Mouse (Mus musculus) embryonic facial prominence, embryonic 15.5 days (tissue): ENCODE measurements around the gene Olfr877. TPM values are rescaled to one million over a fixed set of nuclear protein-coding genes. Genes with fewer than 3 reads are reported as not detected.

ENCODE experiments used
- ATAC-seq: fragments of 200-750 bp; cut with Nextera tagmentation; 2 replicates; pipeline ENCODE4 v1.8.0; 2017; ENCODE audit warnings: low read depth, moderate TSS enrichment; ENCODE audit not compliant: insufficient number of reproducible peaks, low FRiP score, low TSS enrichment
- H3K27ac ChIP-seq: fragments of 300-500 bp; sonication (generic); replicated peaks from 2 replicates; pipeline ENCODE4 v1.5.1; 2015; ENCODE audit warnings: mild to moderate bottlenecking, inconsistent platforms
- H3K27me3 ChIP-seq: fragments of 300-500 bp; sonication (generic); 2 replicates; pipeline ENCODE4 v1.6.1; 2015; ENCODE audit warnings: inconsistent platforms
- H3K36me3 ChIP-seq: fragments of 300-500 bp; sonication (generic); 2 replicates; pipeline ENCODE4 v1.6.1; 2015; ENCODE audit warnings: mild to moderate bottlenecking, inconsistent platforms
- H3K4me1 ChIP-seq: fragments of 300-500 bp; sonication (generic); 2 replicates; pipeline ENCODE4 v1.6.1; 2015; ENCODE audit warnings: inconsistent platforms
- H3K4me2 ChIP-seq: fragments of 300-500 bp; sonication (generic); replicated peaks from 2 replicates; pipeline ENCODE4 v1.6.1; 2015; ENCODE audit warnings: mild to moderate bottlenecking, inconsistent platforms
- H3K4me3 ChIP-seq: fragments of 300-500 bp; sonication (generic); replicated peaks from 2 replicates; pipeline ENCODE4 v1.5.1; 2015; ENCODE audit warnings: mild to moderate bottlenecking, inconsistent platforms
- H3K9ac ChIP-seq: fragments of 300-500 bp; sonication (generic); 2 replicates; pipeline ENCODE4 v1.6.1; 2015; ENCODE audit warnings: inconsistent platforms
- H3K9me3 ChIP-seq: fragments of 300-500 bp; sonication (generic); replicated peaks from 2 replicates; pipeline ENCODE4 v1.6.1; 2016; ENCODE audit warnings: inconsistent platforms
- WGBS: fragments of 180-500 bp; shearing (Covaris S2); methylation state at CpG from one replicate; pipeline ENCODE4 v1.1.7; 2015; 5-methylcytosine and 5-hydroxymethylcytosine counted together
- polyA plus RNA-seq: library from polyadenylated mRNA; unstranded; fragments of >200 nt; fragmentation: Nextera tagmentation; extraction: Ambion mirVana; gene quantifications from 2 replicates; pipeline ENCODE4 v1.2.1, GENCODE M21; 2015

Gene Olfr877
- polyA plus RNA-seq, 1 experiment from 2014 or later = 0.28 TPM

GRCm38 (mm10) chr9:37890960-37891359 lies 36.9 kb downstream of the Olfr877 start:
- Histone ChIP-seq H3K4me3 (no peak overlapping the region), H3K9me3 (no peaks in the 10 kb centered on the region), H3K4me1 (no peaks in the 10 kb centered on the region), H3K27ac (no peak overlapping the region), H3K27me3 (no peaks in the 10 kb centered on the region), H3K9ac (no peak overlapping the region), H3K4me2 (no peak overlapping the region), H3K36me3 (no peaks in the 10 kb centered on the region)
- ATAC-seq = no peak
- WGBS = 32% methylated on average over 2 of the region's 2 CpGs

GRCm38 (mm10) chr9:37896661-37897060 lies 42.6 kb downstream of the Olfr877 start, which contains the start of gene Olfr145:
TSS of gene Olfr145 (plus strand) at chr9:37896724.
- no peaks in the 10 kb centered on the region for H3K36me3 ChIP-seq
- 55% methylated on average over 2 of the region's 2 CpGs for WGBS
- H3K4me2 ChIP-seq = no peak within 1 kb of the TSS
- ATAC-seq = no peak
- H3K4me1 ChIP-seq = no peaks in the 10 kb centered on the region
- H3K9ac ChIP-seq = no peak within 1 kb of the TSS
- H3K27ac ChIP-seq = no peak within 1 kb of the TSS
- H3K9me3 ChIP-seq = no peaks in the 10 kb centered on the region
- H3K27me3 ChIP-seq = no peaks in the 10 kb centered on the region
- no peak within 1 kb of the TSS for H3K4me3 ChIP-seq

- no peak overlapping the region for H3K4me2 ChIP-seq
- H3K27ac ChIP-seq = no peak overlapping the region
- H3K36me3 ChIP-seq = no peaks in the 10 kb centered on the region
- H3K9ac ChIP-seq = no peak overlapping the region
- no peaks in the 10 kb centered on the region for H3K27me3 ChIP-seq
- no peak for ATAC-seq
- H3K4me3 ChIP-seq = no peak overlapping the region
- H3K9me3 ChIP-seq = no peaks in the 10 kb centered on the region
- WGBS = 72% methylated on average over 3 of the region's 3 CpGs
- no peaks in the 10 kb centered on the region for H3K4me1 ChIP-seq
Observed at GRCm38 (mm10) chr9:37905555-37905954, 51.5 kb downstream of the Olfr877 start.

Other genes starting within 250 kb of the Olfr877 start
- 11.6 and 18.1 TPM in 2 replicates for gene Spa17, start 240.5 kb upstream of the Olfr877 start, polyA plus RNA-seq
- gene Tbrg1, start 197.0 kb upstream of the Olfr877 start, polyA plus RNA-seq = 179 and 192 TPM in 2 replicates
- gene Panx3, start 185.0 kb upstream of the Olfr877 start, polyA plus RNA-seq = 38.1 TPM in 2 replicates
- gene Olfr160, start 138.0 kb upstream of the Olfr877 start, polyA plus RNA-seq = 0.09 and 0.16 TPM in 2 replicates
- gene Olfr874, start 109.2 kb upstream of the Olfr877 start, polyA plus RNA-seq = 0.48 TPM in 1 of 2 replicates, not detected in the other
- 0.79 TPM in 1 of 2 replicates, not detected in the other for gene Olfr875, start 82.4 kb upstream of the Olfr877 start, polyA plus RNA-seq
- gene Olfr876, start 51.2 kb upstream of the Olfr877 start, polyA plus RNA-seq = 0.04 and 0.05 TPM in 2 replicates
- 0.16 and 0.19 TPM in 2 replicates for gene Olfr145, start 42.5 kb downstream of the Olfr877 start, polyA plus RNA-seq
- gene Olfr878, start 63.6 kb downstream of the Olfr877 start, polyA plus RNA-seq = 0.09 and 0.35 TPM in 2 replicates
- gene Olfr881, start 137.6 kb downstream of the Olfr877 start, polyA plus RNA-seq = 0.11 TPM in 1 of 2 replicates, not detected in the other
- not detected in 2 replicates for gene Olfr883, start 171.5 kb downstream of the Olfr877 start, polyA plus RNA-seq
- 0.33 TPM in 1 of 2 replicates, not detected in the other for gene Olfr884, start 192.3 kb downstream of the Olfr877 start, polyA plus RNA-seq
- gene Olfr885, start 207.1 kb downstream of the Olfr877 start, polyA plus RNA-seq = 0.23 TPM in 1 of 2 replicates, not detected in the other
- not detected in 2 replicates for gene Olfr887, start 229.8 kb downstream of the Olfr877 start, polyA plus RNA-seq